Mouse (Mus musculus) kidney, postnatal 4 days (tissue): ENCODE results near the gene Ets2.
A peak's percentile ranks its signal among the peaks of the same experiment; 100 is the strongest.

Experiments
- DNase-seq, 2 experiments: peaks; one replicate each; pipeline ENCODE4 v3.0.0; 2021; ENCODE audit warnings: mixed read lengths in 2 of 2

The Ets2 gene

GRCm38 (mm10) chr16:95701802-95702561 lies at the start of gene Ets2:
Gene Ets2, plus strand, starts transcription at chr16:95702075.
- DNase-seq = peak; percentile 93 to 95

DNA sequence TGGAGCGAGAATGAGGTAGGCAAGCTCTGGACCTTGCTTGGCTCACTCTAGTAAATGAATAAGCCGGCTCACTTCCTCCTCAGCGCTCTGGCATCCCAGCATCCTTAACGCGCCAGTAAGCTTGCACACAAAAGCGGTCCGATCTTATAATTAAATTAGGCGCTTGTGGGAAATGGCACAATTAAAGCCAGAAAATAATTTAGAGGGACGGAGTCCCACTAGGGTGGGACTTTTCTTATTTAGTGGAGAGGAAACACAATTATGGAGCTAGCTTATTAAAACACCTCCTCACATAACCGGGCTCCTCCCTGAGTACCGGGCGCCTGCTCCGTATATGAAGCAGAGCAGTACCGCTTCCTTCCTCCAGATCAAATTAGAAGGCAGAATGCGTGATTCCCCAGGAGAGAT lies 47.7 kb upstream of the Ets2 start:
- DNase-seq = peak; percentile 32 to 46

DNA sequence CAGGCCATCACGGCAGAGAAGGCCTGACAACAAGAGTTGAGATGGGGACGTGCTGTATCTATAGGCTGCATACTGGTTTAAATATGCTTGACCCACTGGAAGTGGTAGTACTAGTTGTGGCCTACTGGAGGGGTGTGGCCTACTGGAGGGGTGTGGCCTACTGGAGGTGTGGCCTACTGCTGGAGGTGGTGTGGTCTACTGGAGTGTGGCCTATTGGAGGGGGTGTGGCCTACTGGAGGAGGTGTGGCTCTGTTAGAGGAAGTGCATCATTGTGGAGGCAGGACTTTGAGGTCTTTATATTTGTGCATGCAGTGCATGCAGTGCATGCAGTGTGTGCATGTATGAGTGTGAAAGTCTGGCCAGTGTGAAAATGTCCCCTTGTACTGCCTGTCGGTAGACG lies 45.3 kb upstream of the Ets2 start:
- DNase-seq = no peak

DNA sequence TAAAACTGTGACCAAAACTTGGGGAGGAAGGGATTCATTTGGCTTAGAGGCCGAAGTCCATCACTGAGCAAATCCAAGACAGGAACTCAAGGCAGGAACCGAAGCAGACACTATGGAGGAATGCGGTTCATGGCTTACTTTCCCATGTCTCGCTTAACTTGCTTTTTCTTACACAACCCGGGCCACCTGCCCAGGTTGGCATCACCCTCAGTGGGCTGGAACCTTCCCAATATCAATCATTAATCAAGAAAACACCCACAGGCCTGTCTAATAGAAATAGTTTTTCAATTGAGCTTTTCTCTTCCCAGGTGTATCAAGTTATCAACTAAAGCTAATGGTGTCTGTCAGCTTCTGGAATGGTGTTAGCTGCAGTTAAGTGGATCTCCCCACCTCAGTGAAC lies 44.7 kb upstream of the Ets2 start:
- DNase-seq = no peak

GRCm38 (mm10) chr16:95657756-95658155 lies 44.1 kb upstream of the Ets2 start:
- no peak for DNase-seq

- DNase-seq = peak; percentile 72 to 81
These were observed 42.9 kb upstream of the Ets2 start for GRCm38 (mm10) chr16:95658836-95659430.

- no peak for DNase-seq
These were observed 42.4 kb upstream of the Ets2 start for GRCm38 (mm10) chr16:95659461-95659860.

GRCm38 (mm10) chr16:95660909-95661308 lies 41.0 kb upstream of the Ets2 start:
- no peak for DNase-seq

- peak in 1 of 2 experiments; percentile 33 for DNase-seq
These were observed 36.3 kb upstream of the Ets2 start for GRCm38 (mm10) chr16:95665472-95666131.

- no peak for DNase-seq
These were observed 35.6 kb upstream of the Ets2 start for GRCm38 (mm10) chr16:95666288-95666687.

DNA sequence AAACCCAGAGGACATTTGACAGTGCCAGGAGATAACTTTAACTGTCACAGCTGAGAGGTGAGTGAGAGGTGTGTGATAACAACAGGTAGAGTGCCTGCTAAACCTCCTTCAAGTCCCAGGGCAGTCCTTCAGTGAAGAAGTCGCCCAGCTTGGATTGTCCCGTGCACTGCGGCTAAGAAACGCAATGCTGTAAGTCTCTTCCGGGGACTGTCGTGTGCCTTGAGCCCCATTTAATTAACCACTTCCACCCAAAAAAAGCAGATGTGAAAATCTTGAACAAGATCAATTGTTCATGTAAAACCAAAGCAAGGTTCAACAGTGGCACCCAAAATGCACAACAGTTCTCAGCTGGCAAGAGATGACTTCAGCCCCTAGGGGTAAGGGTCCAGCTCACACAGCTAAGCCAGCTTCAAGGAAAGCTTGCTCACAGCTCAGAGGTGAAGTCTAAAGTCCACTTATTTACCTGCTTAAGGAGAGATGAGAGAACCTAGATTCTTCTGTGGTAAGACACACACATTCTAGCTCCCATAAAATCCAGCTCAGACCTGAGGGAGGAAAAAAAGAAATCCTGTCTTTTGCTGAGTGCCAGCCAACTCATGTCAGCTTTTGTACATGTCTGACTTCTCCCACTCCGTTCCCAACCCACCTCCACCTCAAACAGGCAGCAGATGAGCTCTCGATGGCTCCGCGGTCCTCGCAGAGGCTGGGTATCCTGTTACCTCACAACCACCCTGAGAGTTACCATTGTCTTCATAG lies 34.3 kb upstream of the Ets2 start:
- DNase-seq = no peak

- DNase-seq = peak in 1 of 2 experiments; percentile 20
These were observed 33.5 kb upstream of the Ets2 start for GRCm38 (mm10) chr16:95668151-95668993.

GRCm38 (mm10) chr16:95674452-95674921 lies 27.4 kb upstream of the Ets2 start:
- DNase-seq = no peak

- no peak for DNase-seq
These were observed 26.7 kb upstream of the Ets2 start for GRCm38 (mm10) chr16:95675212-95675611.

DNA sequence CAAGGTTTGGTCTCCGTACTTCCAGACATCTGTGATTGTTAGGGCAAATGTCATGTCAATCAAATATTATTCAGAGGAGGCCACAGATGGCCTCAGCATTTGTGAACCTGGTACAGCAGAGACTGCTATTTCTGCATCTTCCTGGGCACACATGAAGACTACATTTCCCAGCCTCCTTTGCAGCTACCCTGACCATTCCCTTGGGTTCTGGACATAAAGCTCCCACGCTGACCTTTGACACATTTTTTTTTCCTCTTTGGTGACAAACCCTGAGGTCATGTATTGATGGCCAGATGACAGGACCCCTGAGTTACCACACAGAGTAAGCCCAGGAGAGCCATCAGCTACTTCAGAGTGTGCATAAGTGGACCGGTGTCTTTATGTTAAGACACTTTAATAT lies 25.2 kb upstream of the Ets2 start:
- DNase-seq = no peak

- peak in 1 of 2 experiments; percentile 19 for DNase-seq
These were observed 19.4 kb upstream of the Ets2 start for GRCm38 (mm10) chr16:95682431-95682892.

DNA sequence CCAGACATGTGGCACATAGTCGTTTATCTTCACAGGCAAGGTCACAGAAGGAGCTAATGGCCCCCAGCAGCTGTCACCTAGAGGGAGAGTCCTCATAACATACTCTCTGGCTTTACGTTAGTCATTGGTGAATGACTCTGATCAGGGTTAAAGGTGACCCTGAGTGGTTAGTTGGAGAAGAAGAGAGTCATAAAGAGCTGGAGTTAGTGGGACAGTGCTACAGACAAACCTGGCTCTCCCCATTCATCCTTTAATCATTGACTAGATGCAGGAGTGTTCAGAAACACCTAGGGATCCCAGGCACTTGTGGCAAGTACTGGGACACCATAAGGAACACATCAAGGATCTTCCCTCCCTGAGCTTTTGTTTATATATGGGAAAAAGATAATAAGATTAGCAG lies 16.1 kb upstream of the Ets2 start:
- DNase-seq = no peak

DNA sequence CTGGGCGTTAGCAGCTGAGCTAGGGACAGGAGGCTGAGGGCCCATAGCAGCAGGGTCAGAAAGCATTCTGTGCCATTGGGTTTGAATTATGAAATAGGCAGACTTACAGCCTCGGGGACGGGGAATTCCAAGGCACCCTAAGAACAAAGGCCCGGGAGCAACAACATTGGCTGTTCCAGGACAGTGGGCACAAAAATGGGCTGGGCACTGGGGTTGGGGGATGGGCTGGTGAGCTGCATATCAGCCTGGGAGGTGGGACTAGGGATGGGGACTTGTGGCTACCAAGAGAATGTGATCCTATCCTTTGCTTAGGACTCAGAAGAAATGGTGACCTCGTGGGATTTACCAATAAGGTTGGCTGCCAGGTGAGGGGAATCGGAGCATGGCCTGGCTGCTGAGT lies 15.6 kb upstream of the Ets2 start:
- DNase-seq = peak; percentile 41 to 57

GRCm38 (mm10) chr16:95686901-95687300 lies 15.0 kb upstream of the Ets2 start:
- no peak for DNase-seq

GRCm38 (mm10) chr16:95688010-95688409 lies 13.9 kb upstream of the Ets2 start:
- no peak for DNase-seq

DNA sequence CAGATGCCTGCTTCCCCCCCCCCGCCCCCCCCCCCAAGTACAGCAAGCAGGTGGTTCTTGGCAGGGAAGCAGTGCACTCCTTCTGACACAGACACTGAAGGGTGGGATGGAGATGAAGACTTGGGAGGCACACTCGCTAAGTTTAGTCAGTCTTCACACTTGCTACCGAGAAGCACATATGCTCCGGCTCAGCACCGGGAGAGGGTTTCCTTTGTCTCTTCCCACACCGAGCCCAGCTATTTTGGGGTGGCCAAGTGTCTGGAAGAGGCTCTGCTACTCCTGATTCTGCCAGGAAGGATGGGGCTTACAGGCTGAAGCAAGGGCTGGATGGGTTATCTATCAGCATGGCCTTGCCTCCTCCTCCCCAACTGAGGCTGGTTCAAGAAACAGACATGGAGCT lies 5.3 kb upstream of the Ets2 start:
- DNase-seq = no peak

- DNase-seq = no peak
These were observed 2.2 kb upstream of the Ets2 start for GRCm38 (mm10) chr16:95699721-95700120.
